ENCODE assay signal across 7 mouse cellular contexts in genomic region chr19:40661108-40661507, GRCm38 (mm10). TPM values are rescaled to one million over a fixed set of nuclear protein-coding genes. Genes with fewer than 3 reads are reported as not detected.
DNase-seq lines count a peak whose midpoint lies in the region; ATAC-seq and TF ChIP-seq lines count a peak whose summit lies in the region.

No protein-coding gene starts in this region.

- peak; percentile 31 for DNase-seq in T-cell, adult 2 months (ENCODE audit: low spot score)
- peak; percentile 62 for DNase-seq in lung, postnatal 0 days (ENCODE audit: low spot score)
- peak; percentile 86 to 89 for DNase-seq in spleen, postnatal 36 days (ENCODE audit: low spot score in 2 of 2)
- DNase-seq in left cerebral cortex, postnatal 36 days (ENCODE audit: low spot score in 2 of 2), result no peak

- H3K9me3 ChIP-seq in hindbrain, embryonic 13.5 days, result no peaks in the 10 kb centered on the region
- no peaks in the 10 kb centered on the region for H3K9me3 ChIP-seq in lung, postnatal 0 days (ENCODE audit: low read length)

- H3K27me3 ChIP-seq in hindbrain, embryonic 13.5 days, result 0 out of 2 replicates have a peak, but pooled peaks cover 2% of the 10 kb centered on the region
- H3K27me3 ChIP-seq in lung, postnatal 0 days (replicated peaks; ENCODE audit: insufficient read depth, low read length), result no peaks in the 10 kb centered on the region

- H3K36me3 ChIP-seq in hindbrain, embryonic 13.5 days, result no peaks in the 10 kb centered on the region
- H3K36me3 ChIP-seq in lung, postnatal 0 days (ENCODE audit: insufficient read depth, low read length), result no peaks in the 10 kb centered on the region

- intact Hi-C loops in left cerebral cortex, postnatal 36 days (cut with DNase I), result no loop called here

- H3K9ac ChIP-seq in hindbrain, embryonic 13.5 days, result no peak overlapping the region
- no peak overlapping the region; the same call in 1 of the 2 replicates for H3K9ac ChIP-seq in lung, postnatal 0 days (replicated peaks; ENCODE audit: low read depth)

- no peaks in the 10 kb centered on the region for H3K4me1 ChIP-seq in cortical plate, adult 2 months (ENCODE audit: control insufficient read depth, insufficient read depth, low read length)
- H3K4me1 ChIP-seq in hindbrain, embryonic 13.5 days (replicated peaks), result peaks cover 36% of the 10 kb centered on the region
- H3K4me1 ChIP-seq in lung, postnatal 0 days (ENCODE audit: insufficient read depth, low read depth, low read length), result peaks cover 12% of the 10 kb centered on the region

- no peak for TF ChIP-seq POLR2A in cortical plate, adult 2 months (IDR thresholded peaks at IDR 0.05; ENCODE audit: extremely low read depth, insufficient read depth, low read length)

- WGBS in hindbrain, embryonic 13.5 days, result 75% methylated on average over 2 of the region's 2 CpGs
- WGBS in lung, postnatal 0 days, result 75% methylated on average over 2 of the region's 2 CpGs

- no peak for TF ChIP-seq EP300 in lung, postnatal 0 days (IDR thresholded peaks at IDR 0.05)

- H3K4me2 ChIP-seq in hindbrain, embryonic 13.5 days, result peak overlapping the region; percentile 61
- peak overlapping the region; percentile 60 for H3K4me2 ChIP-seq in lung, postnatal 0 days (replicated peaks; ENCODE audit: low read depth, low read length)

- peak overlapping the region; percentile 76 for H3K27ac ChIP-seq in cortical plate, adult 2 months (ENCODE audit: insufficient read depth, low read length)
- no peak overlapping the region; the same call in 1 of the 2 replicates for H3K27ac ChIP-seq in hindbrain, embryonic 13.5 days
- peak overlapping the region; percentile 82 for H3K27ac ChIP-seq in lung, postnatal 0 days (ENCODE audit: low read length)

- peak overlapping the region; percentile 39 for H3K4me3 ChIP-seq in cortical plate, adult 2 months (ENCODE audit: insufficient read depth, low read length)
- peak overlapping the region; percentile 41 for H3K4me3 ChIP-seq in hindbrain, embryonic 13.5 days
- peak overlapping the region; percentile 39 for H3K4me3 ChIP-seq in lung, postnatal 0 days (ENCODE audit: low read depth, low read length)

- ATAC-seq in hindbrain, embryonic 13.5 days (ENCODE audit: low FRiP score), result no peak
- ATAC-seq in lung, postnatal 0 days, result no peak
- no peak for ATAC-seq in megakaryocyte-erythroid progenitor cell, adult 5-6 weeks (replicated peaks; ENCODE audit: low FRiP score, low TSS enrichment, poor library complexity, severe bottlenecking)

- TF ChIP-seq CTCF in cortical plate, adult 2 months (IDR thresholded peaks at IDR 0.05; ENCODE audit: extremely low read depth, insufficient read depth, low read length), result no peak
- TF ChIP-seq CTCF in lung, postnatal 0 days (IDR thresholded peaks at IDR 0.05), result no peak

RNA-seq across cellular contexts. Expression of gene Entpd1, which starts 48.9 kb away (rescaled TPM):
- polyA plus RNA-seq in cortical plate, adult 2 months (2012; rRNA removed), result 13.7 and 16.8 TPM in 2 replicates
- 8.3 and 9.1 TPM in 2 replicates for polyA plus RNA-seq in hindbrain, embryonic 13.5 days (2015; fragmentation: Nextera tagmentation; extraction: Ambion mirVana)
- polyA plus RNA-seq in lung, postnatal 0 days (2015; fragmentation: Nextera tagmentation; extraction: Ambion mirVana), result 27.9 and 32.2 TPM in 2 replicates
- 0.89 TPM in 1 of 2 replicates, not detected in the other for total RNA-seq in megakaryocyte-erythroid progenitor cell, adult 5-6 weeks (2014; fragmentation: Nextera tagmentation)
- total RNA-seq in megakaryocyte-erythroid progenitor cell, adult 5-6 weeks (2017), result 0.09 and 4.6 TPM in 2 replicates
- 10 to 100 TPM; 12.5 to 16.9 TPM for total RNA-seq in left cerebral cortex, postnatal 36 days (2021)

RNA-seq across cellular contexts. Expression of gene Tctn3, which starts 49.1 kb away (rescaled TPM):
- 33.7 and 35.0 TPM in 2 replicates for polyA plus RNA-seq in cortical plate, adult 2 months (2012; rRNA removed)
- polyA plus RNA-seq in hindbrain, embryonic 13.5 days (2015; fragmentation: Nextera tagmentation; extraction: Ambion mirVana), result 14.1 and 14.8 TPM in 2 replicates
- 7.2 and 7.8 TPM in 2 replicates for polyA plus RNA-seq in lung, postnatal 0 days (2015; fragmentation: Nextera tagmentation; extraction: Ambion mirVana)
- 8.7 and 15.2 TPM in 2 replicates for total RNA-seq in megakaryocyte-erythroid progenitor cell, adult 5-6 weeks (2014; fragmentation: Nextera tagmentation)
- 4.3 and 6.4 TPM in 2 replicates for total RNA-seq in megakaryocyte-erythroid progenitor cell, adult 5-6 weeks (2017)
- 10 to 100 TPM; 17.2 to 25.0 TPM for total RNA-seq in left cerebral cortex, postnatal 36 days (2021)

Comparison
In these comparisons a context has a peak if more than half of its experiments do, and no peak if none do; other contexts are left out.
1. DNase-seq: peak in T-cell, adult 2 months (single experiment), lung, postnatal 0 days (single experiment) and spleen, postnatal 36 days (2 of 2); none in left cerebral cortex, postnatal 36 days (0 of 2).
2. Peak in every context shown above with its lines, with median percentiles within 50 percentile points of each other: H3K4me3 ChIP-seq.